Mouse (Mus musculus): Measurements from ENCODE around the gene Klhdc7a.

The Klhdc7a gene

DNA sequence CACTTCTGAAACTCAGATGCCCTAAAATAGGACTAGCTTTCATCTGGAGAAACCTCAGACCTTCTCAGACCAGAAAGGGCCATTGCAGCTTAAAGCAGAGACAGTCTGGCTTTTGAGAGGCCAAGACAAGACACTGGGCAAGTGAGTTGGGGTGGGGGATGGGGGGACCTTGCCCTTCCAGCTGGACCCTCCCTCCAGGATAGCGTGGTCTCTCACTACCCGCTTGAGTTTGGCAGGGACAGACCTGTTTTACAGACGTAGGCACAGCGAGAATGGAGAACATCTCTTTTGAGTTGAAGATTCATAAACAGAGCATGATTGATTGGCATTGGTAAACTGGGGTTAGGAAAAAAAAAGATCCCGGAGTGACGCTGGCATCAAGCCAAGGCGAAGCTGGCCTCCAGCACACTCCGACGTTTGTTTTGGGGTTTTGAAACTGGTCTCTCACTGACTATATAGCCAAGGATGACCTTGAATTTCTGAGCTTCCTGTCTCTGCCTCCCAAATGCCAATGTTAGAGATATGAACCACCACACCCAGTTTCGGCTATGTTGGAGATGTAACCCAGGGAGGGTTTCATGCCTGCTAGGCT lies 7.0 kb downstream of the Klhdc7a start:
- DNase-seq (ENCODE audit: low spot score), result no peak

GRCm38 (mm10) chr4:139960086-139960713 lies 7.6 kb downstream of the Klhdc7a start:
- DNase-seq (ENCODE audit: low spot score), result no peak

GRCm38 (mm10) chr4:139959188-139959587 lies 8.6 kb downstream of the Klhdc7a start:
- DNase-seq (ENCODE audit: low spot score), result no peak

DNA sequence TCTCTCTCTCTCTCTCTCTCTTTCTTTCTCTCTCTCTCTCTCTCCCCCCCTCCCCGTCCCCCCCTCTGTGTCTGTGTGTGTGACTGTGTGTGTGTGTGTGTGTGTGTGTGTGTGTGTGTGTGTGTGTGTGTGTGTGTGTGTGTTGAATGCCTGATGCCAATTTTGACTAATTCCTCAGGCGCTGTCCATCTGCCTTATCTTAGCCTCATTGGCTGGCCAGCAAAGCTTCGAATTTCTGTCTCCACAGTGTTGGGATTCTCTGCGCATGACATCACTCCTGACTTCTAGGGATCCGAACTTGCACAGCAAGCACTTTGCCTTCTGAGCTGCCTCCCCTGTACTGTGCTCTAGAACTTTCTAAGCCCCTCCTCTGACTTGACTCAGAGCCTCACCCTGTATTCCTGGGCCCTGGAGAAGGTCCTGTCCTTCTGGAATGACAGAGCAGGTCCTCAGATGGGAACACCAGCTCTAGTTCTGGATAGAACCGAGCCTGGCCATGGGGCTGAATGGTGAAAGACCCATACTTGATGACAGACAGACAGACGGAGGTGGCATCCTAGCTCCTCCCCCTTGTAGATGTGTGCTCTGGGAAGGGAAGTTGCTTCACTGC lies 16.8 kb downstream of the Klhdc7a start:
- DNase-seq (ENCODE audit: low spot score), result no peak

GRCm38 (mm10) chr4:139950431-139950848 lies 17.4 kb downstream of the Klhdc7a start:
- no peak for DNase-seq (ENCODE audit: low spot score)

DNA sequence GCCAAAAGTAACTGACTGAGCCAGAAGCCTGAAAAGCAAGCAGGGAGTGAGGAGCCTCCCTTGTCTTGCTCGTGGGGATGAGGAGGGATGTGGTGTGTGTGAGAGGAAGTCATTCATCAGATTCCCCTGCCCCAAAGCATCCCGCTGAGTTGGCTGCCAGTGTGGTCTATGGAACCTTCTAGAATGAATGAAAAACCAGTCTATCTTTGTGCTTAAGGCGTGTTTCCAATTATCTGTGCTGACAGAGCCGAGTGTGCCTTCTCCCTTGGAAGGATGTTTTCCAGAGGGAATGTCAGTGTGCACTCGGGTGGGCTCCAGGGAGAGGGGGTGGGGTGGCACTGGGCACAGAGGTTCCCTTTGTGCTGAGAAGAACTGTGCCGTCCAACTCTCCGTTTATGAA lies 19.2 kb downstream of the Klhdc7a start:
- no peak for DNase-seq (ENCODE audit: low spot score)

DNA sequence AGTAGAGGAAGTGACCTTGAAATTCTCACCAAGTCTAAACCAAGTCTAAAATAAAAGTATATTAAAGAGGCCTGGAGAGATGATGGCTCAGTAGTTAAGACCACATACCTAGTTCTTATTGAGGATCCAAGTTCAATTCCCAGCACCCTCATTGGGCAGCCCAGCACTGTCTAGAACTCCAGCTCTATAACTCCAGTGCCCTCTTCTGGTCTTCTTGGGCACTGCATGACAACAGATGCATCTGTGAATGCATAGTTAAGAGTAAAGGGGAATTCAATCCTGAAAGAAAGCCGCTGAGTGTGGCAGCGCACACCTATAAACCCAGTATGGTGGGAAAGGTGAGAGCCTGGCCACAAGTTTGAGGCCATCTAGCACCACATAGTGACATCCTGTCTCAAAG lies 20.5 kb downstream of the Klhdc7a start:
- no peak for DNase-seq (ENCODE audit: low spot score)

DNA sequence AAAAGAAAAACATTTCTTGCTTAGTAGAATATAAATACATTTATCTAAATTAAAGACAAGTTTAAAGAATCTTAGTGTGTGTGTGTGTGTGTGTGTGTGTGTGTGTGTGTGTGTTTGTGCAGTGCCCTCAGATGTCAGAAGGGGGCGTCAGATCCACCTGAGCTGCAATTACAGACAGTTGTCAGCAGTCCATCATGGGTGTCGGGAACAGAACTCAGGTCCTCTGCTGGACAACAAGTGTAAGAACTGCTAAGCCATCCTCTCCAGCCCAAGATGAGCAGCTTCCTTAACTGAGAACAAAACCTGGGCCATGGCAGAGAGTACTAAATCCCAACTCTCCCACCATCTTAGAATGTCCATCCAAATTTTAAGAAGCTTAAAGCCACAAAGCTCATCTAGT lies 26.0 kb downstream of the Klhdc7a start:
- DNase-seq (ENCODE audit: low spot score), result no peak

GRCm38 (mm10) chr4:139935557-139935956 lies 32.3 kb downstream of the Klhdc7a start:
- DNase-seq (ENCODE audit: low spot score), result no peak

DNA sequence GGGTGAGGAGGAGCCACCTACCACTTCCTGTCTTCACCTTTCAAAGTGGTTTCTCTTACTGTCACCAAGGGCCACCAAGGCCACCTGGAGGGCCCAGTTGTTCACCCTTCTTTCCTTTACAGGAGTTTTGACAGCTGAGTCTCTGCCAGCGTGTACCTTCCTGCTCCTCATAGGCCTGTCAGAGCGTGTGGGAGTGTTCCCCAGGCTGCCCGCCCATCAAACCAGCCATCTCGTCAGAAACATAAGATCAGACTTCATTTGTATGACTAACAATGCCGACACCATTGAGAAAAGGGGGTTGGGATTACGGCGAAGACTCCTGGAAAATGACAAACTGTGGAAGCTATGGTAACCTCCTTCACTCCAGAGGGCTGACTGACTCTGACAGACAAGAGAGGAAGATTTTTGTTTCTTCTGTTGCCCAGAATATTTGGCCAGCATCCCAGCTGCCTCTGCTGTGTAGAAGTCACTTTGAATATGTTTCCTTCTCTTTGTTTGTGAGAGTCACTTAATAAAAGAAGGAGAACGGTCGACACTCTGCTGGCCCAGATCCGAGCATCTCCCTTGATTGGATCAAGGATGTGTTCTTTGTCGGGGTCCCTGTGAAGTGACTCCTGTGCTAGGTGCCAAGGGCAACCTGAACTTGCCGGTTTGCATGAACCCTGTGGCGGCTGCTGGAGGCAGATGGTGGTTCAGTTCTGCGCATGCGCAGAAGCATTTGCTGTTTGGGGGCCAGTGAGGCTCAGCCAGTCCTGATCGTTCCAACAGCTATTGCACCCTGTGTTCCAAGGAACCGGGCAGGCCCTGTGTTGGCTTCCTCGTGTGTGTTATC lies 34.6 kb downstream of the Klhdc7a start:
- no peak for DNase-seq (ENCODE audit: low spot score)

DNA sequence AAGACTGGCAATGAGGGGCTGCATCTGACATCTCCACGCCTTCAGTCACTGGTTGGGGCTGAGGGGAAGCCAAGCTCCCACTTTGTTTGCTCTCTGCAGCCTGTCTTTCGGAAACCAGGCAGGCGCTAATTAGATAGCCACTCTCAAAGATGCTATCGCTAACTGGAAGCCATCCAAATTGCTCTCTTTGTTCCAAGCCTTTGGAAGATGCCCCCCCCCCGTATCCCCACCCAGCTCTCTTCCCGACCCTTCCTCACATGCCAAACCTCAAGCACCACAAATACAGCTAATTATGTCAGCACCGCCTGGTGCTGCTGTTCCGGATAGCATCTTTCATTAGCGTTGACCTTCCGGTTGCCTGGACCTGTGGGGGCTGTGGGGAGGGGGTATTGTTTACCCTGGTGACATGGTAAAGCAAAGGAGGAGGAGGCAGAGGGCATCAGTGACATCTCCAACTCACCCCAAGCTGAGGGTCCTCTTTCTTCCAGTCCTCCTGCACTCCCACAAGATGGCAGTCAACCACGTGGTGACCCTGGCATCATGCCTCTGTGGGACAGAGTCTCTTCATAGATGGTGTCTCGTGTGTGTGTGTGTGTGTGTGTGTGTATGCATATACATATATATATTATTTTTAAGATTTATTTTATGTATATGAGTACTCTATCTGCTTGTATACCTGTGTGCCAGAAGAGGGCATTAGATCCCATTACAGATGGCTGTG lies 35.9 kb downstream of the Klhdc7a start:
- DNase-seq (ENCODE audit: low spot score), result no peak

DNA sequence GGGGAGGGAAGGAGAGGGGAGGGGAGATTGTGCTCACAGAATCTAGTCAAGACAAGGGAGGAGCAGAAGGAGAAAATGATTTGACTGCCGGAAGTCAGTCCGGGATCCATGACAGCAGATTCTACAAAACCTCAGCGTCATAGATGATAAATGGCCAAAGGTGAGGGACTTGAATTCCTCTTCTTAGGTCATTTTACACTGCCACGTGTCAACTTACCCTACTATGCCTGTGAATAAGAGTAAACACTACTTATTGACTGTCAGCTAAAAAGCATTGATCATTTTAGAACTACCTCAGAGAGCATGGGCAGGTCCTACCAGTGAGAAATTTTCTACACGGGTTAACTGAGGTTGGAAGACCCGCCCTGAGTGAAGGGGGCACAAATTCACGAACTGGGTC lies 36.9 kb downstream of the Klhdc7a start:
- no peak for DNase-seq (ENCODE audit: low spot score)

DNA sequence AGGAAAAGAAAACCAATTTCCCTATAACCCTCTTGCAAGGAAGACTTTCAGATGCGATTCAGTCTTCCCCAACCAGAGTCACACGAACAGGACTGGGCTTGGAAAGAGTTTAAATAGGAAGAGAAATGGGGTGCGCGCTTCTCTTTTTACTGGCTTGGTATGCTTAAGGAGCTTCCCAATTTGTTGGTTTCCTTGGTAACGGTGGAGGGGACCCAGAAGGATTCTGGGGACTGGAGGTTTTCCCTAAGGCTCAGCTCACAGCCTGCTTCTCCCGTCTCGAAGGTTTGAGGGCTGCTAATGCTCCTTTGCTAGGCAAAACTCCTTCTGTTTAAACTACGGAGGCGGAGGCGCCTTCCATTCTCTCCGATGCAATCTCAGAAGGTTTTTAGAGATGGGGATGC lies 41.7 kb downstream of the Klhdc7a start:
- no peak for DNase-seq (ENCODE audit: low spot score)

- no peak for DNase-seq (ENCODE audit: low spot score)
These were observed 42.3 kb downstream of the Klhdc7a start for GRCm38 (mm10) chr4:139925275-139926160.

DNA sequence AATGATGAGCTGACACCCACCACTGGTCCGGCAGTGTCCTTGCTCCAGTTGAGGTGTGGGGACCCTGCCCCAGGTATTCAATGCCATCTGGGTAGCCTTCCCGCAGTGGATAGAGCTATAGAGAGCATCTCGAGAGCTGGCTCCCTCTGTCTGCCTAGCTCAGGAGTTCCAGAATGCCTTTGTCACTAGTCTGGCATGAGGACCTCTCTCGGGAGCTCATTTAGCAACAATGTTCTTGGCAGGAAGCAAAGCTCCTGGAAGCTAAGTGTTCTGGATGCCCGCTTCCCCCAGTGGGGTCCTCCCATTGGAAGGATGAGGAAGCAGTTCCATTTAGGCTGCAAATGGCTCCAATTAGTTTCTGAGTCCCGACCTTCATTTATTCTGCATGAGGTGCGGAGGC lies 51.1 kb downstream of the Klhdc7a start:
- DNase-seq (ENCODE audit: low spot score), result no peak

Data from yolk sac, embryonic 10.5 days (tissue).